In the genomic region with DNA sequence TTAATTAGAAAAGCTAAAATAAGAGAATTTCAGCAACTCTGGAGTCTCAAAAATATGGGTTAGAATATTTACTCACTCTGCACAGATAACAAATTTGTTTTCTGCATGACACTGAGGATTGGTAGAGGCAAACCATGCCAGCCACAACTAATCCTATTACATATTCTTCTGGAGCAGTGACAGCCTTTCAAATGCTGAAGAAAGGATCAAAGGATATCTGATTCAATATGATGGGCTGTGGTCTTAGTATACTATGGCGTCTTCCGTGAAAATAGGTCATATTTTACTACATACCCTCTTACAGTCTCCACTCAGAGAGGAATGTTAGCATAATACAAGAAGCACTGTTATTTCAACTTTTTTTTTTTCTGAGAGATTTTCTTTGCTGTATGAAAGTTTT, we compare ENCODE assay signal across 18 mouse cellular contexts.
"Had no signal": no experiment of that assay in that cellular context is flagged by ENCODE, and none has a peak within 500 bp of the region (broad histone marks: within the 10 kb centered on the region; RNA-seq: fewer than 3 reads in every experiment).

No protein-coding gene starts in this region.

- H3K9me3 ChIP-seq: liver, embryonic 13.5 days; liver, embryonic 15.5 days; lung, embryonic 15.5 days; megakaryocyte, embryonic 14.5 days; midbrain, embryonic 15.5 days; neural tube, embryonic 12.5 days; stomach, embryonic 15.5 days had no signal

- ATAC-seq: liver, postnatal 0 days; lung, postnatal 0 days; midbrain, embryonic 15.5 days had no signal

- H3K4me2 ChIP-seq: liver, embryonic 11.5 days; liver, embryonic 13.5 days; liver, embryonic 15.5 days; lung, embryonic 15.5 days; midbrain, embryonic 15.5 days; neural tube, embryonic 12.5 days; stomach, embryonic 15.5 days had no signal

- H3K36me3 ChIP-seq: liver, embryonic 13.5 days; liver, embryonic 15.5 days; lung, embryonic 15.5 days; midbrain, embryonic 15.5 days; neural tube, embryonic 12.5 days; stomach, embryonic 15.5 days had no signal

- H3K4me1 ChIP-seq: liver, embryonic 13.5 days; liver, embryonic 15.5 days; lung, embryonic 15.5 days; megakaryocyte, embryonic 14.5 days; midbrain, embryonic 15.5 days; neural tube, embryonic 12.5 days; stomach, embryonic 15.5 days had no signal

- H3K9ac ChIP-seq: liver, embryonic 13.5 days; liver, embryonic 15.5 days; liver, postnatal 0 days; lung, embryonic 15.5 days; midbrain, embryonic 15.5 days; neural tube, embryonic 12.5 days; stomach, embryonic 15.5 days had no signal

- H3K4me3 ChIP-seq: liver, embryonic 13.5 days; liver, embryonic 15.5 days; lung, embryonic 15.5 days; megakaryocyte, embryonic 14.5 days; midbrain, embryonic 15.5 days; neural tube, embryonic 12.5 days; stomach, embryonic 15.5 days had no signal

- DNase-seq: liver, embryonic 13.5 days; liver, postnatal 0 days; lung, adult 2 months; lung, postnatal 14 days; lung, postnatal 36 days; right cerebral cortex, postnatal 14 days; thymus, adult 2 months; thymus, postnatal 25 days had no signal

- H3K27me3 ChIP-seq: liver, embryonic 13.5 days; liver, embryonic 15.5 days; lung, embryonic 15.5 days; megakaryocyte, embryonic 14.5 days; midbrain, embryonic 15.5 days; neural tube, embryonic 12.5 days; stomach, embryonic 15.5 days had no signal

- H3K27ac ChIP-seq: liver, embryonic 13.5 days; liver, embryonic 15.5 days; lung, embryonic 15.5 days; macrophage; midbrain, embryonic 15.5 days; neural tube, embryonic 12.5 days; stomach, embryonic 15.5 days; stomach, postnatal 0 days had no signal
